Mouse (Mus musculus): Measurements from ENCODE around the gene Ddb2. TPM values are rescaled to one million over a fixed set of nuclear protein-coding genes. Genes with fewer than 3 reads are reported as not detected.
A peak's percentile ranks its signal among the peaks of the same experiment; 100 is the strongest.

The Ddb2 gene
- polyA plus RNA-seq, 1 experiment from 2014 or later: 13.5 TPM

- Histone ChIP-seq H3K9ac (replicated peaks; ENCODE audit: low read depth, low read length) (peak overlapping the region; percentile 86), H3K4me2 (ENCODE audit: low read depth, low read length) (peak overlapping the region; percentile 81), H3K9me3 (ENCODE audit: control insufficient read depth, low read length) (no peaks in the 10 kb centered on the region), H3K36me3 (ENCODE audit: control insufficient read depth, insufficient read depth, low read length) (0 out of 2 replicates have a peak, but pooled peaks cover under 1% of the 10 kb centered on the region), H3K4me3 (ENCODE audit: low read depth, low read length) (peak overlapping the region; percentile 95), H3K27ac (ENCODE audit: low read depth, low read length) (peak overlapping the region; percentile 90), H3K4me1 (ENCODE audit: control insufficient read depth, insufficient read depth, low read length) (peaks cover 20% of the 10 kb centered on the region), H3K27me3 (ENCODE audit: control insufficient read depth, insufficient read depth, low read length) (no peaks in the 10 kb centered on the region)
- 0% methylated on average over 9 of the region's 9 CpGs for WGBS
- ATAC-seq (ENCODE audit: low read depth): peak; percentile 98
Measured at GRCm38 (mm10) chr2:91183148-91183513, 53.7 kb downstream of the Ddb2 start.

GRCm38 (mm10) chr2:91182405-91183147 lies 54.2 kb downstream of the Ddb2 start:
- peak; percentile 97 for ATAC-seq (ENCODE audit: low read depth)
- Histone ChIP-seq H3K36me3 (ENCODE audit: control insufficient read depth, insufficient read depth, low read length) (0 out of 2 replicates have a peak, but pooled peaks cover 6% of the 10 kb centered on the region), H3K4me3 (ENCODE audit: low read depth, low read length) (peak overlapping the region; percentile 95), H3K4me1 (ENCODE audit: control insufficient read depth, insufficient read depth, low read length) (peaks cover 20% of the 10 kb centered on the region), H3K27me3 (ENCODE audit: control insufficient read depth, insufficient read depth, low read length) (no peaks in the 10 kb centered on the region), H3K9ac (replicated peaks; ENCODE audit: low read depth, low read length) (peak overlapping the region; percentile 86), H3K9me3 (ENCODE audit: control insufficient read depth, low read length) (no peaks in the 10 kb centered on the region), H3K27ac (ENCODE audit: low read depth, low read length) (peak overlapping the region; percentile 90), H3K4me2 (ENCODE audit: low read depth, low read length) (peak overlapping the region; percentile 81)
- WGBS: 1% methylated on average over 73 of the region's 81 CpGs

GRCm38 (mm10) chr2:91182016-91182404 lies 54.8 kb downstream of the Ddb2 start:
- ATAC-seq (ENCODE audit: low read depth): no peak
- 6% methylated on average over 8 of the region's 8 CpGs for WGBS

GRCm38 (mm10) chr2:91180706-91181105 lies 56.1 kb downstream of the Ddb2 start:
- H3K4me3 ChIP-seq (ENCODE audit: low read depth, low read length): no peak overlapping the region
- H3K9ac ChIP-seq (replicated peaks; ENCODE audit: low read depth, low read length): no peak overlapping the region
- H3K4me1 ChIP-seq (ENCODE audit: control insufficient read depth, insufficient read depth, low read length): peaks cover 20% of the 10 kb centered on the region
- no peaks in the 10 kb centered on the region for H3K27me3 ChIP-seq (ENCODE audit: control insufficient read depth, insufficient read depth, low read length)
- peaks cover 16% of the 10 kb centered on the region for H3K36me3 ChIP-seq (ENCODE audit: control insufficient read depth, insufficient read depth, low read length)
- WGBS: 64% methylated on average over 5 of the region's 5 CpGs
- no peak overlapping the region for H3K27ac ChIP-seq (ENCODE audit: low read depth, low read length)
- no peak for ATAC-seq (ENCODE audit: low read depth)
- H3K9me3 ChIP-seq (ENCODE audit: control insufficient read depth, low read length): no peaks in the 10 kb centered on the region
- peak overlapping the region; percentile 81; the same call in 1 of the 2 replicates for H3K4me2 ChIP-seq (ENCODE audit: low read depth, low read length)

More at GRCm38 (mm10) chr2:91182016-91182404, 54.8 kb downstream of the Ddb2 start:
- Histone ChIP-seq H3K4me3 (ENCODE audit: low read depth, low read length) (peak overlapping the region; percentile 95), H3K9me3 (ENCODE audit: control insufficient read depth, low read length) (no peaks in the 10 kb centered on the region), H3K4me2 (ENCODE audit: low read depth, low read length) (peak overlapping the region; percentile 81), H3K36me3 (ENCODE audit: control insufficient read depth, insufficient read depth, low read length) (peaks cover 7% of the 10 kb centered on the region; the same call in 1 of the 2 replicates), H3K4me1 (ENCODE audit: control insufficient read depth, insufficient read depth, low read length) (peaks cover 20% of the 10 kb centered on the region), H3K27ac (ENCODE audit: low read depth, low read length) (peak overlapping the region; percentile 90), H3K27me3 (ENCODE audit: control insufficient read depth, insufficient read depth, low read length) (no peaks in the 10 kb centered on the region), H3K9ac (replicated peaks; ENCODE audit: low read depth, low read length) (peak overlapping the region; percentile 86)

GRCm38 (mm10) chr2:91179825-91180224 lies 57.0 kb downstream of the Ddb2 start:
- H3K27me3 ChIP-seq (ENCODE audit: control insufficient read depth, insufficient read depth, low read length): no peaks in the 10 kb centered on the region
- H3K9ac ChIP-seq (replicated peaks; ENCODE audit: low read depth, low read length): no peak overlapping the region
- H3K4me3 ChIP-seq (ENCODE audit: low read depth, low read length): no peak overlapping the region
- H3K36me3 ChIP-seq (ENCODE audit: control insufficient read depth, insufficient read depth, low read length): peaks cover 20% of the 10 kb centered on the region
- H3K27ac ChIP-seq (ENCODE audit: low read depth, low read length): no peak overlapping the region
- H3K4me1 ChIP-seq (ENCODE audit: control insufficient read depth, insufficient read depth, low read length): peaks cover 20% of the 10 kb centered on the region
- no peak overlapping the region for H3K4me2 ChIP-seq (ENCODE audit: low read depth, low read length)
- H3K9me3 ChIP-seq (ENCODE audit: control insufficient read depth, low read length): no peaks in the 10 kb centered on the region
- WGBS: 42% methylated on average over 4 of the region's 4 CpGs
- ATAC-seq (ENCODE audit: low read depth): no peak

- peaks cover 9% of the 10 kb centered on the region; the same call in 1 of the 2 replicates for H3K4me1 ChIP-seq (ENCODE audit: control insufficient read depth, insufficient read depth, low read length)
- no peaks in the 10 kb centered on the region for H3K9me3 ChIP-seq (ENCODE audit: control insufficient read depth, low read length)
- H3K27ac ChIP-seq (ENCODE audit: low read depth, low read length): no peak overlapping the region
- no peak overlapping the region for H3K4me3 ChIP-seq (ENCODE audit: low read depth, low read length)
- ATAC-seq (ENCODE audit: low read depth): no peak
- H3K9ac ChIP-seq (replicated peaks; ENCODE audit: low read depth, low read length): no peak overlapping the region
- H3K27me3 ChIP-seq (ENCODE audit: control insufficient read depth, insufficient read depth, low read length): no peaks in the 10 kb centered on the region
- no peak overlapping the region for H3K4me2 ChIP-seq (ENCODE audit: low read depth, low read length)
- WGBS: 92% methylated on average over 6 of the region's 6 CpGs
- H3K36me3 ChIP-seq (ENCODE audit: control insufficient read depth, insufficient read depth, low read length): peaks cover 44% of the 10 kb centered on the region
Measured at GRCm38 (mm10) chr2:91176234-91176633, 60.5 kb downstream of the Ddb2 start.

GRCm38 (mm10) chr2:91175490-91175889 lies 61.3 kb downstream of the Ddb2 start:
- no peak for ATAC-seq (ENCODE audit: low read depth)
- no peaks in the 10 kb centered on the region for H3K9me3 ChIP-seq (ENCODE audit: control insufficient read depth, low read length)
- no peak overlapping the region for H3K4me3 ChIP-seq (ENCODE audit: low read depth, low read length)
- H3K4me2 ChIP-seq (ENCODE audit: low read depth, low read length): no peak overlapping the region
- H3K27ac ChIP-seq (ENCODE audit: low read depth, low read length): no peak overlapping the region
- WGBS: 90% methylated on average over 4 of the region's 4 CpGs
- H3K4me1 ChIP-seq (ENCODE audit: control insufficient read depth, insufficient read depth, low read length): 0 out of 2 replicates have a peak, but pooled peaks cover 1% of the 10 kb centered on the region
- H3K9ac ChIP-seq (replicated peaks; ENCODE audit: low read depth, low read length): no peak overlapping the region
- peaks cover 44% of the 10 kb centered on the region for H3K36me3 ChIP-seq (ENCODE audit: control insufficient read depth, insufficient read depth, low read length)
- H3K27me3 ChIP-seq (ENCODE audit: control insufficient read depth, insufficient read depth, low read length): no peaks in the 10 kb centered on the region

GRCm38 (mm10) chr2:91169587-91170322 lies 67.0 kb downstream of the Ddb2 start:
- no peak overlapping the region for H3K9ac ChIP-seq (replicated peaks; ENCODE audit: low read depth, low read length)
- no peak overlapping the region for H3K4me2 ChIP-seq (ENCODE audit: low read depth, low read length)
- H3K27ac ChIP-seq (ENCODE audit: low read depth, low read length): no peak overlapping the region
- ATAC-seq (ENCODE audit: low read depth): no peak
- H3K9me3 ChIP-seq (ENCODE audit: control insufficient read depth, low read length): no peaks in the 10 kb centered on the region
- H3K4me1 ChIP-seq (ENCODE audit: control insufficient read depth, insufficient read depth, low read length): no peaks in the 10 kb centered on the region
- H3K36me3 ChIP-seq (ENCODE audit: control insufficient read depth, insufficient read depth, low read length): peaks cover 75% of the 10 kb centered on the region
- WGBS: 84% methylated on average over 25 of the region's 25 CpGs
- H3K4me3 ChIP-seq (ENCODE audit: low read depth, low read length): no peak overlapping the region
- H3K27me3 ChIP-seq (ENCODE audit: control insufficient read depth, insufficient read depth, low read length): no peaks in the 10 kb centered on the region

GRCm38 (mm10) chr2:91167629-91168028 lies 69.2 kb downstream of the Ddb2 start:
- ATAC-seq (ENCODE audit: low read depth): no peak
- Histone ChIP-seq H3K4me1 (ENCODE audit: control insufficient read depth, insufficient read depth, low read length) (no peaks in the 10 kb centered on the region), H3K27me3 (ENCODE audit: control insufficient read depth, insufficient read depth, low read length) (no peaks in the 10 kb centered on the region), H3K4me2 (ENCODE audit: low read depth, low read length) (no peak overlapping the region), H3K27ac (ENCODE audit: low read depth, low read length) (no peak overlapping the region), H3K9me3 (ENCODE audit: control insufficient read depth, low read length) (no peaks in the 10 kb centered on the region), H3K36me3 (ENCODE audit: control insufficient read depth, insufficient read depth, low read length) (peaks cover 81% of the 10 kb centered on the region), H3K9ac (replicated peaks; ENCODE audit: low read depth, low read length) (no peak overlapping the region), H3K4me3 (ENCODE audit: low read depth, low read length) (no peak overlapping the region)
- 83% methylated on average over 4 of the region's 4 CpGs for WGBS
